Mouse (Mus musculus): Measurements from ENCODE around the gene Agt. TPM values are rescaled to one million over a fixed set of nuclear protein-coding genes. Genes with fewer than 3 reads are reported as not detected.

The Agt gene
- polyA plus RNA-seq, 1 experiment, result 231 TPM

- H3K27ac ChIP-seq (ENCODE audit: control insufficient read depth, insufficient read depth, low read depth, low read length), result no peak overlapping the region
- TF ChIP-seq POLR2A (IDR thresholded peaks at IDR 0.05; ENCODE audit: control insufficient read depth, low read depth, low read length), result no peak
- TF ChIP-seq CTCF (IDR thresholded peaks at IDR 0.05; ENCODE audit: control insufficient read depth, insufficient read depth, insufficient replicate concordance, low read depth, low read length), result no peak
- H3K36me3 ChIP-seq (ENCODE audit: control insufficient read depth, insufficient read depth, low read length), result no peaks in the 10 kb centered on the region
- H3K27me3 ChIP-seq (ENCODE audit: control insufficient read depth, insufficient read depth, low read length), result no peaks in the 10 kb centered on the region
- no peak overlapping the region for H3K4me3 ChIP-seq (ENCODE audit: control insufficient read depth, low read depth, low read length)
- peaks cover 13% of the 10 kb centered on the region for H3K4me1 ChIP-seq (ENCODE audit: control insufficient read depth, insufficient read depth, low read length)
Measured at GRCm38 (mm10) chr8:124571732-124572429, 2.4 kb upstream of the Agt start.

- no peaks in the 10 kb centered on the region for H3K36me3 ChIP-seq (ENCODE audit: control insufficient read depth, insufficient read depth, low read length)
- H3K27ac ChIP-seq (ENCODE audit: control insufficient read depth, insufficient read depth, low read depth, low read length), result peak overlapping the region; percentile 56; the same call in 1 of the 2 replicates
- TF ChIP-seq POLR2A (IDR thresholded peaks at IDR 0.05; ENCODE audit: control insufficient read depth, low read depth, low read length) (no peak), CTCF (IDR thresholded peaks at IDR 0.05; ENCODE audit: control insufficient read depth, insufficient read depth, insufficient replicate concordance, low read depth, low read length) (no peak)
- H3K4me1 ChIP-seq (ENCODE audit: control insufficient read depth, insufficient read depth, low read length), result peaks cover 13% of the 10 kb centered on the region
- no peaks in the 10 kb centered on the region for H3K27me3 ChIP-seq (ENCODE audit: control insufficient read depth, insufficient read depth, low read length)
- H3K4me3 ChIP-seq (ENCODE audit: control insufficient read depth, low read depth, low read length), result peak overlapping the region; percentile 18
Measured at GRCm38 (mm10) chr8:124569100-124569499, 406 bp downstream of the Agt start.

GRCm38 (mm10) chr8:124567584-124567983 lies 1.9 kb downstream of the Agt start:
- no peak overlapping the region for H3K4me3 ChIP-seq (ENCODE audit: control insufficient read depth, low read depth, low read length)
- no peak for TF ChIP-seq CTCF (IDR thresholded peaks at IDR 0.05; ENCODE audit: control insufficient read depth, insufficient read depth, insufficient replicate concordance, low read depth, low read length)
- no peak for TF ChIP-seq POLR2A (IDR thresholded peaks at IDR 0.05; ENCODE audit: control insufficient read depth, low read depth, low read length)
- H3K4me1 ChIP-seq (ENCODE audit: control insufficient read depth, insufficient read depth, low read length), result no peaks in the 10 kb centered on the region
- no peaks in the 10 kb centered on the region for H3K36me3 ChIP-seq (ENCODE audit: control insufficient read depth, insufficient read depth, low read length)
- no peaks in the 10 kb centered on the region for H3K27me3 ChIP-seq (ENCODE audit: control insufficient read depth, insufficient read depth, low read length)
- no peak overlapping the region for H3K27ac ChIP-seq (ENCODE audit: control insufficient read depth, insufficient read depth, low read depth, low read length)

GRCm38 (mm10) chr8:124567126-124567525 lies 2.4 kb downstream of the Agt start:
- Histone ChIP-seq H3K4me1 (ENCODE audit: control insufficient read depth, insufficient read depth, low read length) (no peaks in the 10 kb centered on the region), H3K27me3 (ENCODE audit: control insufficient read depth, insufficient read depth, low read length) (no peaks in the 10 kb centered on the region), H3K27ac (ENCODE audit: control insufficient read depth, insufficient read depth, low read depth, low read length) (no peak overlapping the region), H3K36me3 (ENCODE audit: control insufficient read depth, insufficient read depth, low read length) (no peaks in the 10 kb centered on the region), H3K4me3 (ENCODE audit: control insufficient read depth, low read depth, low read length) (no peak overlapping the region)
- no peak for TF ChIP-seq POLR2A (IDR thresholded peaks at IDR 0.05; ENCODE audit: control insufficient read depth, low read depth, low read length)
- no peak for TF ChIP-seq CTCF (IDR thresholded peaks at IDR 0.05; ENCODE audit: control insufficient read depth, insufficient read depth, insufficient replicate concordance, low read depth, low read length)

- no peaks in the 10 kb centered on the region for H3K36me3 ChIP-seq (ENCODE audit: control insufficient read depth, insufficient read depth, low read length)
- no peak overlapping the region for H3K27ac ChIP-seq (ENCODE audit: control insufficient read depth, insufficient read depth, low read depth, low read length)
- no peaks in the 10 kb centered on the region for H3K27me3 ChIP-seq (ENCODE audit: control insufficient read depth, insufficient read depth, low read length)
- H3K4me1 ChIP-seq (ENCODE audit: control insufficient read depth, insufficient read depth, low read length), result no peaks in the 10 kb centered on the region; the same call in 1 of the 2 replicates
- no peak overlapping the region for H3K4me3 ChIP-seq (ENCODE audit: control insufficient read depth, low read depth, low read length)
- no peak for TF ChIP-seq POLR2A (IDR thresholded peaks at IDR 0.05; ENCODE audit: control insufficient read depth, low read depth, low read length)
- TF ChIP-seq CTCF (IDR thresholded peaks at IDR 0.05; ENCODE audit: control insufficient read depth, insufficient read depth, insufficient replicate concordance, low read depth, low read length), result no peak
Measured at GRCm38 (mm10) chr8:124557476-124557875, 12.0 kb downstream of the Agt start.

- Histone ChIP-seq H3K27ac (ENCODE audit: control insufficient read depth, insufficient read depth, low read depth, low read length) (no peak overlapping the region), H3K4me1 (ENCODE audit: control insufficient read depth, insufficient read depth, low read length) (no peaks in the 10 kb centered on the region), H3K36me3 (ENCODE audit: control insufficient read depth, insufficient read depth, low read length) (no peaks in the 10 kb centered on the region), H3K27me3 (ENCODE audit: control insufficient read depth, insufficient read depth, low read length) (no peaks in the 10 kb centered on the region), H3K4me3 (ENCODE audit: control insufficient read depth, low read depth, low read length) (no peak overlapping the region)
- TF ChIP-seq CTCF (IDR thresholded peaks at IDR 0.05; ENCODE audit: control insufficient read depth, insufficient read depth, insufficient replicate concordance, low read depth, low read length), result no peak
Measured at GRCm38 (mm10) chr8:124556658-124557057, 12.8 kb downstream of the Agt start.

GRCm38 (mm10) chr8:124556164-124556563 lies 13.3 kb downstream of the Agt start:
- Histone ChIP-seq H3K27me3 (ENCODE audit: control insufficient read depth, insufficient read depth, low read length) (no peaks in the 10 kb centered on the region), H3K4me3 (ENCODE audit: control insufficient read depth, low read depth, low read length) (no peak overlapping the region), H3K27ac (ENCODE audit: control insufficient read depth, insufficient read depth, low read depth, low read length) (no peak overlapping the region), H3K36me3 (ENCODE audit: control insufficient read depth, insufficient read depth, low read length) (no peaks in the 10 kb centered on the region), H3K4me1 (ENCODE audit: control insufficient read depth, insufficient read depth, low read length) (no peaks in the 10 kb centered on the region)
- TF ChIP-seq CTCF (IDR thresholded peaks at IDR 0.05; ENCODE audit: control insufficient read depth, insufficient read depth, insufficient replicate concordance, low read depth, low read length), result no peak
- TF ChIP-seq POLR2A (IDR thresholded peaks at IDR 0.05; ENCODE audit: control insufficient read depth, low read depth, low read length), result no peak
